Mouse (Mus musculus): ENCODE results near the gene Adamts10. TPM values are rescaled to one million over a fixed set of nuclear protein-coding genes. Genes with fewer than 3 reads are reported as not detected.

Adamts10 gene
- 10 to 100 TPM; 13.6 to 14.7 TPM for total RNA-seq (2021)
- polyA plus RNA-seq (2012; rRNA removed) = 49.0 and 52.2 TPM in 2 replicates
- long read RNA-seq, full-length matches to known transcripts = 4 of 15 reads
- long read RNA-seq, partial matches to known transcripts = 3 of 15 reads
- long read RNA-seq, other reads (novel, unspliced or antisense) = 8 of 15 reads

GRCm38 (mm10) chr17:33523918-33524755 lies at the start of gene Adamts10:
Adamts10 (plus strand) TSS chr17:33524204.
- peak; percentile 86 to 87 for DNase-seq
- Histone ChIP-seq H3K4me3 (peak within 1 kb of the TSS; percentile 64), H3K27me3 (ENCODE audit: control insufficient read depth, insufficient read depth, low read length) (no peaks in the 10 kb centered on the region), H3K4me1 (ENCODE audit: control insufficient read depth, insufficient read depth, low read length) (peaks cover 1% of the 10 kb centered on the region), H3K36me3 (ENCODE audit: control insufficient read depth, insufficient read depth, low read length) (no peaks in the 10 kb centered on the region), H3K79me2 (replicated peaks; ENCODE audit: control insufficient read depth, insufficient read depth, low read length) (no peaks in the 10 kb centered on the region), H3K27ac (peak within 1 kb of the TSS; percentile 71), H3K9ac (ENCODE audit: low read depth, low read length) (peak within 1 kb of the TSS; percentile 79)
- WGBS = 2% methylated on average over 44 of the region's 44 CpGs
- TF ChIP-seq CTCF (IDR thresholded peaks at IDR 0.05) = peak; percentile 34
- TF ChIP-seq EP300 (IDR thresholded peaks at IDR 0.05; ENCODE audit: insufficient read depth, low read depth, low read length) = peak; percentile 49; the same call in 1 of the 2 replicates
- TF ChIP-seq POLR2A (IDR thresholded peaks at IDR 0.05; ENCODE audit: insufficient read depth, low read depth, low read length) = peak; percentile 82
- intact Hi-C loops (cut with DNase I) = no loop called here

GRCm38 (mm10) chr17:33484020-33484419 lies 40.0 kb upstream of the Adamts10 start:
- Histone ChIP-seq H3K9ac (ENCODE audit: low read depth, low read length) (no peak overlapping the region), H3K27me3 (ENCODE audit: control insufficient read depth, insufficient read depth, low read length) (no peaks in the 10 kb centered on the region), H3K79me2 (replicated peaks; ENCODE audit: control insufficient read depth, insufficient read depth, low read length) (no peaks in the 10 kb centered on the region), H3K36me3 (ENCODE audit: control insufficient read depth, insufficient read depth, low read length) (no peaks in the 10 kb centered on the region), H3K27ac (no peak overlapping the region), H3K4me3 (no peak overlapping the region), H3K4me1 (ENCODE audit: control insufficient read depth, insufficient read depth, low read length) (no peaks in the 10 kb centered on the region)
- intact Hi-C loops (cut with DNase I) = no loop called here
- WGBS = 18% methylated on average over 6 of the region's 6 CpGs
- TF ChIP-seq CTCF (IDR thresholded peaks at IDR 0.05) = no peak
- DNase-seq = no peak

- Histone ChIP-seq H3K4me1 (ENCODE audit: control insufficient read depth, insufficient read depth, low read length) (no peaks in the 10 kb centered on the region), H3K79me2 (replicated peaks; ENCODE audit: control insufficient read depth, insufficient read depth, low read length) (no peaks in the 10 kb centered on the region), H3K4me3 (no peak overlapping the region), H3K27ac (no peak overlapping the region), H3K27me3 (ENCODE audit: control insufficient read depth, insufficient read depth, low read length) (no peaks in the 10 kb centered on the region), H3K36me3 (ENCODE audit: control insufficient read depth, insufficient read depth, low read length) (no peaks in the 10 kb centered on the region), H3K9ac (ENCODE audit: low read depth, low read length) (no peak overlapping the region)
- 60% methylated on average over 2 of the region's 2 CpGs for WGBS
- intact Hi-C loops (cut with DNase I) = no loop called here
- no peak for TF ChIP-seq POLR2A (IDR thresholded peaks at IDR 0.05; ENCODE audit: insufficient read depth, low read depth, low read length)
- no peak for TF ChIP-seq CTCF (IDR thresholded peaks at IDR 0.05)
- no peak for TF ChIP-seq EP300 (IDR thresholded peaks at IDR 0.05; ENCODE audit: insufficient read depth, low read depth, low read length)
- DNase-seq = no peak
These were observed 36.8 kb upstream of the Adamts10 start for GRCm38 (mm10) chr17:33487211-33487610.

GRCm38 (mm10) chr17:33487652-33488051 lies 36.4 kb upstream of the Adamts10 start:
- no peaks in the 10 kb centered on the region for H3K4me1 ChIP-seq (ENCODE audit: control insufficient read depth, insufficient read depth, low read length)

GRCm38 (mm10) chr17:33491371-33491770 lies 32.6 kb upstream of the Adamts10 start:
- Histone ChIP-seq H3K9ac (ENCODE audit: low read depth, low read length) (no peak overlapping the region), H3K79me2 (replicated peaks; ENCODE audit: control insufficient read depth, insufficient read depth, low read length) (no peaks in the 10 kb centered on the region), H3K4me3 (no peak overlapping the region), H3K27ac (no peak overlapping the region), H3K27me3 (ENCODE audit: control insufficient read depth, insufficient read depth, low read length) (no peaks in the 10 kb centered on the region), H3K36me3 (ENCODE audit: control insufficient read depth, insufficient read depth, low read length) (no peaks in the 10 kb centered on the region), H3K4me1 (ENCODE audit: control insufficient read depth, insufficient read depth, low read length) (no peaks in the 10 kb centered on the region)
- TF ChIP-seq CTCF (IDR thresholded peaks at IDR 0.05) (no peak), EP300 (IDR thresholded peaks at IDR 0.05; ENCODE audit: insufficient read depth, low read depth, low read length) (no peak), POLR2A (IDR thresholded peaks at IDR 0.05; ENCODE audit: insufficient read depth, low read depth, low read length) (no peak)
- WGBS = 89% methylated on average over 2 of the region's 2 CpGs
- no peak for DNase-seq
- intact Hi-C loops (cut with DNase I) = no loop called here

More at GRCm38 (mm10) chr17:33487652-33488051, 36.4 kb upstream of the Adamts10 start:
- Histone ChIP-seq H3K9ac (ENCODE audit: low read depth, low read length) (no peak overlapping the region), H3K27ac (no peak overlapping the region), H3K79me2 (replicated peaks; ENCODE audit: control insufficient read depth, insufficient read depth, low read length) (no peaks in the 10 kb centered on the region), H3K36me3 (ENCODE audit: control insufficient read depth, insufficient read depth, low read length) (no peaks in the 10 kb centered on the region), H3K27me3 (ENCODE audit: control insufficient read depth, insufficient read depth, low read length) (no peaks in the 10 kb centered on the region), H3K4me3 (no peak overlapping the region)
- WGBS = 100% methylated on average over 1 of the region's 1 CpGs
- DNase-seq = peak in 1 of 2 experiments; percentile 6
- TF ChIP-seq CTCF (IDR thresholded peaks at IDR 0.05) = no peak
- no peak for TF ChIP-seq POLR2A (IDR thresholded peaks at IDR 0.05; ENCODE audit: insufficient read depth, low read depth, low read length)
- no peak for TF ChIP-seq EP300 (IDR thresholded peaks at IDR 0.05; ENCODE audit: insufficient read depth, low read depth, low read length)
- intact Hi-C loops (cut with DNase I) = no loop called here

- Histone ChIP-seq H3K27ac (no peak overlapping the region), H3K9ac (ENCODE audit: low read depth, low read length) (no peak overlapping the region), H3K79me2 (replicated peaks; ENCODE audit: control insufficient read depth, insufficient read depth, low read length) (no peaks in the 10 kb centered on the region), H3K36me3 (ENCODE audit: control insufficient read depth, insufficient read depth, low read length) (no peaks in the 10 kb centered on the region), H3K4me3 (no peak overlapping the region), H3K27me3 (ENCODE audit: control insufficient read depth, insufficient read depth, low read length) (no peaks in the 10 kb centered on the region), H3K4me1 (ENCODE audit: control insufficient read depth, insufficient read depth, low read length) (no peaks in the 10 kb centered on the region)
- no peak for DNase-seq
- intact Hi-C loops (cut with DNase I) = loop anchor here (2.0 kb wide), 1 partner anchor 54 kb away; no protein-coding TSS in a partner anchor
- 70% methylated on average over 6 of the region's 6 CpGs for WGBS
- TF ChIP-seq POLR2A (IDR thresholded peaks at IDR 0.05; ENCODE audit: insufficient read depth, low read depth, low read length) = no peak
- peak; percentile 80 for TF ChIP-seq CTCF (IDR thresholded peaks at IDR 0.05)
- TF ChIP-seq EP300 (IDR thresholded peaks at IDR 0.05; ENCODE audit: insufficient read depth, low read depth, low read length) = no peak
These were observed 30.9 kb upstream of the Adamts10 start for GRCm38 (mm10) chr17:33493065-33493464.
